Mouse (Mus musculus): ENCODE measurements at regions not wholly inside any gene's neighbourhood (a gene's known extent, or its start where the extent isn't known, plus 50 kb on each side); places are given as distances from the start of the nearest gene placed in this dataset.

- no peak overlapping the region for H3K27ac ChIP-seq (ENCODE audit: insufficient read depth, low read length)
- H3K4me1 ChIP-seq (ENCODE audit: control insufficient read depth, insufficient read depth, low read length), result no peaks in the 10 kb centered on the region
- no peak overlapping the region for H3K4me3 ChIP-seq (ENCODE audit: insufficient read depth, low read length)
- TF ChIP-seq CTCF (IDR thresholded peaks at IDR 0.05; ENCODE audit: extremely low read depth, insufficient read depth, low read length), result no peak
- TF ChIP-seq POLR2A (IDR thresholded peaks at IDR 0.05; ENCODE audit: extremely low read depth, insufficient read depth, low read length), result no peak
Observed at GRCm38 (mm10) chr9:111846366-111846765, 156.2 kb upstream of the Stac start.

- TF ChIP-seq CTCF (IDR thresholded peaks at IDR 0.05; ENCODE audit: extremely low read depth, insufficient read depth, low read length) (no peak), POLR2A (IDR thresholded peaks at IDR 0.05; ENCODE audit: extremely low read depth, insufficient read depth, low read length) (no peak)
- no peak overlapping the region for H3K27ac ChIP-seq (ENCODE audit: insufficient read depth, low read length)
- H3K4me3 ChIP-seq (ENCODE audit: insufficient read depth, low read length), result no peak overlapping the region
- peaks cover 6% of the 10 kb centered on the region; the same call in 1 of the 2 replicates for H3K4me1 ChIP-seq (ENCODE audit: control insufficient read depth, insufficient read depth, low read length)
Observed at GRCm38 (mm10) chr9:111841151-111841550, 151.0 kb upstream of the Stac start.

- Histone ChIP-seq H3K4me1 (ENCODE audit: control insufficient read depth, insufficient read depth, low read length) (peaks cover 6% of the 10 kb centered on the region; the same call in 1 of the 2 replicates), H3K27ac (ENCODE audit: insufficient read depth, low read length) (no peak overlapping the region), H3K4me3 (ENCODE audit: insufficient read depth, low read length) (no peak overlapping the region)
- TF ChIP-seq POLR2A (IDR thresholded peaks at IDR 0.05; ENCODE audit: extremely low read depth, insufficient read depth, low read length) (no peak), CTCF (IDR thresholded peaks at IDR 0.05; ENCODE audit: extremely low read depth, insufficient read depth, low read length) (no peak)
Observed at GRCm38 (mm10) chr9:111838069-111838820, 148.1 kb upstream of the Stac start.

GRCm38 (mm10) chr9:111822094-111822493 is 131.9 kb upstream of the Stac start:
- no peaks in the 10 kb centered on the region for H3K4me1 ChIP-seq (ENCODE audit: control insufficient read depth, insufficient read depth, low read length)
- TF ChIP-seq POLR2A (IDR thresholded peaks at IDR 0.05; ENCODE audit: extremely low read depth, insufficient read depth, low read length) (no peak), CTCF (IDR thresholded peaks at IDR 0.05; ENCODE audit: extremely low read depth, insufficient read depth, low read length) (no peak)
- H3K27ac ChIP-seq (ENCODE audit: insufficient read depth, low read length), result no peak overlapping the region
- H3K4me3 ChIP-seq (ENCODE audit: insufficient read depth, low read length), result no peak overlapping the region

- TF ChIP-seq POLR2A (IDR thresholded peaks at IDR 0.05; ENCODE audit: extremely low read depth, insufficient read depth, low read length) (no peak), CTCF (IDR thresholded peaks at IDR 0.05; ENCODE audit: extremely low read depth, insufficient read depth, low read length) (no peak)
- H3K27ac ChIP-seq (ENCODE audit: insufficient read depth, low read length), result no peak overlapping the region
- no peaks in the 10 kb centered on the region for H3K4me1 ChIP-seq (ENCODE audit: control insufficient read depth, insufficient read depth, low read length)
- no peak overlapping the region for H3K4me3 ChIP-seq (ENCODE audit: insufficient read depth, low read length)
Observed at GRCm38 (mm10) chr9:111817461-111817860, 127.3 kb upstream of the Stac start.

- no peak overlapping the region for H3K4me3 ChIP-seq (ENCODE audit: insufficient read depth, low read length)
- no peaks in the 10 kb centered on the region for H3K4me1 ChIP-seq (ENCODE audit: control insufficient read depth, insufficient read depth, low read length)
- no peak overlapping the region for H3K27ac ChIP-seq (ENCODE audit: insufficient read depth, low read length)
- TF ChIP-seq POLR2A (IDR thresholded peaks at IDR 0.05; ENCODE audit: extremely low read depth, insufficient read depth, low read length), result no peak
- no peak for TF ChIP-seq CTCF (IDR thresholded peaks at IDR 0.05; ENCODE audit: extremely low read depth, insufficient read depth, low read length)
Observed at GRCm38 (mm10) chr9:111804931-111805330, 114.8 kb upstream of the Stac start.

- Histone ChIP-seq H3K4me3 (ENCODE audit: insufficient read depth, low read length) (no peak overlapping the region), H3K27ac (ENCODE audit: insufficient read depth, low read length) (no peak overlapping the region), H3K4me1 (ENCODE audit: control insufficient read depth, insufficient read depth, low read length) (no peaks in the 10 kb centered on the region)
- TF ChIP-seq CTCF (IDR thresholded peaks at IDR 0.05; ENCODE audit: extremely low read depth, insufficient read depth, low read length) (no peak), POLR2A (IDR thresholded peaks at IDR 0.05; ENCODE audit: extremely low read depth, insufficient read depth, low read length) (no peak)
Observed at GRCm38 (mm10) chr9:111801381-111801780, 111.2 kb upstream of the Stac start.

GRCm38 (mm10) chr9:111800869-111801268 is 110.7 kb upstream of the Stac start:
- H3K4me1 ChIP-seq (ENCODE audit: control insufficient read depth, insufficient read depth, low read length), result no peaks in the 10 kb centered on the region
- no peak for TF ChIP-seq POLR2A (IDR thresholded peaks at IDR 0.05; ENCODE audit: extremely low read depth, insufficient read depth, low read length)
- no peak for TF ChIP-seq CTCF (IDR thresholded peaks at IDR 0.05; ENCODE audit: extremely low read depth, insufficient read depth, low read length)
- no peak overlapping the region for H3K4me3 ChIP-seq (ENCODE audit: insufficient read depth, low read length)
- no peak overlapping the region for H3K27ac ChIP-seq (ENCODE audit: insufficient read depth, low read length)

- TF ChIP-seq POLR2A (IDR thresholded peaks at IDR 0.05; ENCODE audit: extremely low read depth, insufficient read depth, low read length) (no peak), CTCF (IDR thresholded peaks at IDR 0.05; ENCODE audit: extremely low read depth, insufficient read depth, low read length) (no peak)
- no peaks in the 10 kb centered on the region for H3K4me1 ChIP-seq (ENCODE audit: control insufficient read depth, insufficient read depth, low read length)
- H3K27ac ChIP-seq (ENCODE audit: insufficient read depth, low read length), result no peak overlapping the region
- H3K4me3 ChIP-seq (ENCODE audit: insufficient read depth, low read length), result no peak overlapping the region
Observed at GRCm38 (mm10) chr9:111778981-111779380, 88.8 kb upstream of the Stac start.

- Histone ChIP-seq H3K4me3 (ENCODE audit: insufficient read depth, low read length) (no peak overlapping the region), H3K4me1 (ENCODE audit: control insufficient read depth, insufficient read depth, low read length) (peaks cover 2% of the 10 kb centered on the region; the same call in 1 of the 2 replicates), H3K27ac (ENCODE audit: insufficient read depth, low read length) (no peak overlapping the region)
- no peak for TF ChIP-seq CTCF (IDR thresholded peaks at IDR 0.05; ENCODE audit: extremely low read depth, insufficient read depth, low read length)
- no peak for TF ChIP-seq POLR2A (IDR thresholded peaks at IDR 0.05; ENCODE audit: extremely low read depth, insufficient read depth, low read length)
Observed at GRCm38 (mm10) chr9:111777433-111778135, 87.4 kb upstream of the Stac start.
